Mouse (Mus musculus): ENCODE data around the gene Coq8b. TPM values are rescaled to one million over a fixed set of nuclear protein-coding genes. Genes with fewer than 3 reads are reported as not detected.

The Coq8b gene
- total and polyA plus RNA-seq, 2 experiments: 11.9 to 35.2 TPM

- DNase-seq (ENCODE audit: extremely low read depth, low read depth, low spot score): no peak
- WGBS: 79% methylated on average over 11 of the region's 11 CpGs
Observed at GRCm38 (mm10) chr7:27224877-27225575, 7.8 kb upstream of the Coq8b start.

GRCm38 (mm10) chr7:27227276-27227675 lies 5.5 kb upstream of the Coq8b start:
- no peak for DNase-seq (ENCODE audit: extremely low read depth, low read depth, low spot score)
- H3K9ac ChIP-seq (ENCODE audit: low read depth, low read length): peak overlapping the region; percentile 80
- peaks cover 25% of the 10 kb centered on the region for H3K4me1 ChIP-seq (ENCODE audit: control insufficient read depth, insufficient read depth, low read length)
- peak overlapping the region; percentile 73 for H3K4me3 ChIP-seq (ENCODE audit: insufficient read depth, low read depth, low read length)
- H3K36me3 ChIP-seq (ENCODE audit: control insufficient read depth, insufficient read depth, low read length): no peaks in the 10 kb centered on the region
- WGBS: 31% methylated on average over 9 of the region's 9 CpGs
- TF ChIP-seq POLR2A (IDR thresholded peaks at IDR 0.05; ENCODE audit: extremely low read depth, insufficient read depth, low read length) (no peak), CTCF (IDR thresholded peaks at IDR 0.05; ENCODE audit: low read depth, low read length) (no peak)
- H3K27ac ChIP-seq (replicated peaks; ENCODE audit: insufficient read depth, low read depth, low read length): peak overlapping the region; percentile 72
- H3K27me3 ChIP-seq (ENCODE audit: control insufficient read depth, insufficient read depth, low read length): no peaks in the 10 kb centered on the region
- peaks cover 36% of the 10 kb centered on the region for H3K79me2 ChIP-seq (ENCODE audit: control insufficient read depth, insufficient read depth, low read length)

More at GRCm38 (mm10) chr7:27224877-27225575, 7.8 kb upstream of the Coq8b start:
- Histone ChIP-seq H3K79me2 (ENCODE audit: control insufficient read depth, insufficient read depth, low read length) (peaks cover 36% of the 10 kb centered on the region), H3K4me1 (ENCODE audit: control insufficient read depth, insufficient read depth, low read length) (peaks cover 28% of the 10 kb centered on the region), H3K4me3 (ENCODE audit: insufficient read depth, low read depth, low read length) (no peak overlapping the region), H3K9ac (ENCODE audit: low read depth, low read length) (no peak overlapping the region; the same call in 1 of the 2 replicates), H3K36me3 (ENCODE audit: control insufficient read depth, insufficient read depth, low read length) (no peaks in the 10 kb centered on the region), H3K27ac (replicated peaks; ENCODE audit: insufficient read depth, low read depth, low read length) (no peak overlapping the region), H3K27me3 (ENCODE audit: control insufficient read depth, insufficient read depth, low read length) (no peaks in the 10 kb centered on the region)
- TF ChIP-seq CTCF (IDR thresholded peaks at IDR 0.05; ENCODE audit: low read depth, low read length) (no peak), POLR2A (IDR thresholded peaks at IDR 0.05; ENCODE audit: extremely low read depth, insufficient read depth, low read length) (no peak)

- Histone ChIP-seq H3K4me1 (ENCODE audit: control insufficient read depth, insufficient read depth, low read length) (peaks cover 27% of the 10 kb centered on the region), H3K9ac (ENCODE audit: low read depth, low read length) (peak overlapping the region; percentile 80), H3K36me3 (ENCODE audit: control insufficient read depth, insufficient read depth, low read length) (no peaks in the 10 kb centered on the region), H3K27me3 (ENCODE audit: control insufficient read depth, insufficient read depth, low read length) (no peaks in the 10 kb centered on the region), H3K27ac (replicated peaks; ENCODE audit: insufficient read depth, low read depth, low read length) (peak overlapping the region; percentile 72), H3K79me2 (ENCODE audit: control insufficient read depth, insufficient read depth, low read length) (peaks cover 36% of the 10 kb centered on the region), H3K4me3 (ENCODE audit: insufficient read depth, low read depth, low read length) (peak overlapping the region; percentile 73)
- under 1% methylated on average over 10 of the region's 10 CpGs for WGBS
- peak; percentile 70 for DNase-seq (ENCODE audit: extremely low read depth, low read depth, low spot score)
- no peak for TF ChIP-seq CTCF (IDR thresholded peaks at IDR 0.05; ENCODE audit: low read depth, low read length)
- no peak for TF ChIP-seq POLR2A (IDR thresholded peaks at IDR 0.05; ENCODE audit: extremely low read depth, insufficient read depth, low read length)
Observed at GRCm38 (mm10) chr7:27227676-27228075, 5.1 kb upstream of the Coq8b start.

GRCm38 (mm10) chr7:27228281-27228821 lies 4.5 kb upstream of the Coq8b start, which contains the start of gene Itpkc:
Gene Itpkc, minus strand, starts transcription at chr7:27228661.
- H3K36me3 ChIP-seq (ENCODE audit: control insufficient read depth, insufficient read depth, low read length): no peaks in the 10 kb centered on the region
- peaks cover 34% of the 10 kb centered on the region for H3K79me2 ChIP-seq (ENCODE audit: control insufficient read depth, insufficient read depth, low read length)
- H3K27ac ChIP-seq (replicated peaks; ENCODE audit: insufficient read depth, low read depth, low read length): peak within 1 kb of the TSS; percentile 89
- peak; percentile 90 for DNase-seq (ENCODE audit: extremely low read depth, low read depth, low spot score)
- 1% methylated on average over 48 of the region's 49 CpGs for WGBS
- H3K27me3 ChIP-seq (ENCODE audit: control insufficient read depth, insufficient read depth, low read length): no peaks in the 10 kb centered on the region
- H3K4me3 ChIP-seq (ENCODE audit: insufficient read depth, low read depth, low read length): peak within 1 kb of the TSS; percentile 73
- peaks cover 27% of the 10 kb centered on the region for H3K4me1 ChIP-seq (ENCODE audit: control insufficient read depth, insufficient read depth, low read length)
- TF ChIP-seq CTCF (IDR thresholded peaks at IDR 0.05; ENCODE audit: low read depth, low read length) (no peak), POLR2A (IDR thresholded peaks at IDR 0.05; ENCODE audit: extremely low read depth, insufficient read depth, low read length) (peak; percentile 86)
- H3K9ac ChIP-seq (ENCODE audit: low read depth, low read length): peak within 1 kb of the TSS; percentile 86

- Histone ChIP-seq H3K36me3 (ENCODE audit: control insufficient read depth, insufficient read depth, low read length) (no peaks in the 10 kb centered on the region), H3K4me1 (ENCODE audit: control insufficient read depth, insufficient read depth, low read length) (peaks cover 27% of the 10 kb centered on the region), H3K9ac (ENCODE audit: low read depth, low read length) (peak overlapping the region; percentile 86), H3K27me3 (ENCODE audit: control insufficient read depth, insufficient read depth, low read length) (no peaks in the 10 kb centered on the region), H3K79me2 (ENCODE audit: control insufficient read depth, insufficient read depth, low read length) (peaks cover 33% of the 10 kb centered on the region), H3K4me3 (ENCODE audit: insufficient read depth, low read depth, low read length) (peak overlapping the region; percentile 73), H3K27ac (replicated peaks; ENCODE audit: insufficient read depth, low read depth, low read length) (peak overlapping the region; percentile 89)
- DNase-seq (ENCODE audit: extremely low read depth, low read depth, low spot score): no peak
- WGBS: 11% methylated on average over 6 of the region's 6 CpGs
- no peak for TF ChIP-seq POLR2A (IDR thresholded peaks at IDR 0.05; ENCODE audit: extremely low read depth, insufficient read depth, low read length)
- TF ChIP-seq CTCF (IDR thresholded peaks at IDR 0.05; ENCODE audit: low read depth, low read length): no peak
Observed at GRCm38 (mm10) chr7:27228865-27229264, 4.0 kb upstream of the Coq8b start.

- Histone ChIP-seq H3K9ac (ENCODE audit: low read depth, low read length) (no peak overlapping the region), H3K27me3 (ENCODE audit: control insufficient read depth, insufficient read depth, low read length) (no peaks in the 10 kb centered on the region), H3K36me3 (ENCODE audit: control insufficient read depth, insufficient read depth, low read length) (no peaks in the 10 kb centered on the region), H3K4me1 (ENCODE audit: control insufficient read depth, insufficient read depth, low read length) (peaks cover 20% of the 10 kb centered on the region), H3K4me3 (ENCODE audit: insufficient read depth, low read depth, low read length) (no peak overlapping the region), H3K79me2 (ENCODE audit: control insufficient read depth, insufficient read depth, low read length) (peaks cover 21% of the 10 kb centered on the region), H3K27ac (replicated peaks; ENCODE audit: insufficient read depth, low read depth, low read length) (no peak overlapping the region)
- TF ChIP-seq POLR2A (IDR thresholded peaks at IDR 0.05; ENCODE audit: extremely low read depth, insufficient read depth, low read length): no peak
- peak; percentile 68 for TF ChIP-seq CTCF (IDR thresholded peaks at IDR 0.05; ENCODE audit: low read depth, low read length)
- DNase-seq (ENCODE audit: extremely low read depth, low read depth, low spot score): peak; percentile 43
- 77% methylated on average over 4 of the region's 4 CpGs for WGBS
Observed at GRCm38 (mm10) chr7:27230781-27231180, 2.0 kb upstream of the Coq8b start.

Data from liver, adult 2 months (tissue).